Mouse (Mus musculus) right cerebral cortex, postnatal 36 days (tissue): ENCODE results near the gene Ttc22.

Experiments used
- DNase-seq, 2 experiments: peaks; one replicate each; pipeline ENCODE4 v3.0.0; 2022; ENCODE audit warnings: low spot score in 2 of 2, mixed read lengths in 1 of 2

Gene Ttc22

GRCm38 (mm10) chr4:106622030-106622493 is at the start of gene Ttc22:
Gene Ttc22 (plus strand): TSS chr4:106622432.
- no peak for DNase-seq

- no peak for DNase-seq
These were observed 47.2 kb upstream of the Ttc22 start for GRCm38 (mm10) chr4:106575022-106575421.

- no peak for DNase-seq
These were observed 44.7 kb upstream of the Ttc22 start for GRCm38 (mm10) chr4:106577511-106577910.

- DNase-seq: peak in 1 of 2 experiments; percentile 43
These were observed 40.9 kb upstream of the Ttc22 start for GRCm38 (mm10) chr4:106581176-106581864.

GRCm38 (mm10) chr4:106581865-106582204 is 40.4 kb upstream of the Ttc22 start:
- no peak for DNase-seq

GRCm38 (mm10) chr4:106582428-106583153 is 39.6 kb upstream of the Ttc22 start:
- DNase-seq: no peak

GRCm38 (mm10) chr4:106584665-106585064 is 37.6 kb upstream of the Ttc22 start:
- DNase-seq: no peak

- DNase-seq: no peak
These were observed 35.2 kb upstream of the Ttc22 start for GRCm38 (mm10) chr4:106587075-106587474.

GRCm38 (mm10) chr4:106590142-106590541 is 32.1 kb upstream of the Ttc22 start:
- no peak for DNase-seq

- DNase-seq: no peak
These were observed 31.4 kb upstream of the Ttc22 start for GRCm38 (mm10) chr4:106590871-106591270.

GRCm38 (mm10) chr4:106593636-106594035 is 28.6 kb upstream of the Ttc22 start:
- no peak for DNase-seq

- DNase-seq: no peak
These were observed 26.0 kb upstream of the Ttc22 start for GRCm38 (mm10) chr4:106596200-106596599.

GRCm38 (mm10) chr4:106597055-106597454 is 25.2 kb upstream of the Ttc22 start:
- DNase-seq: no peak

GRCm38 (mm10) chr4:106597741-106598140 is 24.5 kb upstream of the Ttc22 start:
- no peak for DNase-seq

GRCm38 (mm10) chr4:106599415-106599814 is 22.8 kb upstream of the Ttc22 start:
- no peak for DNase-seq

GRCm38 (mm10) chr4:106600770-106601169 is 21.5 kb upstream of the Ttc22 start:
- DNase-seq: no peak

GRCm38 (mm10) chr4:106606639-106607554 is 15.3 kb upstream of the Ttc22 start:
- no peak for DNase-seq

- no peak for DNase-seq
These were observed 14.3 kb upstream of the Ttc22 start for GRCm38 (mm10) chr4:106607905-106608304.

GRCm38 (mm10) chr4:106613105-106613504 is 9.1 kb upstream of the Ttc22 start:
- DNase-seq: no peak

GRCm38 (mm10) chr4:106613560-106613959 is 8.7 kb upstream of the Ttc22 start:
- DNase-seq: no peak

GRCm38 (mm10) chr4:106614180-106614797 is 7.9 kb upstream of the Ttc22 start:
- DNase-seq: peak in 1 of 2 experiments; percentile 35

- no peak for DNase-seq
These were observed 7.4 kb upstream of the Ttc22 start for GRCm38 (mm10) chr4:106614881-106615280.
